Mouse (Mus musculus): ENCODE results near the gene Slc39a3.

GRCm38 (mm10) chr10:80998021-80998420 is 39.2 kb downstream of the Slc39a3 start:
- TF ChIP-seq POLR2A (IDR thresholded peaks at IDR 0.05; ENCODE audit: low read depth, low read length) (no peak), CTCF (IDR thresholded peaks at IDR 0.05; ENCODE audit: borderline replicate concordance, insufficient read depth, low read length) (no peak)
